Mouse (Mus musculus) cerebellum, adult 2 months (tissue): ENCODE results near the gene Tnc.

Source experiments
- CTCF ChIP-seq: fragments of 200-500 bp; IDR thresholded peaks from 2 replicates; pipeline ENCODE4 v1.5.1; 2011; ENCODE audit warnings: low read depth, mild to moderate bottlenecking, control low read depth, low read length, moderate library complexity, borderline replicate concordance; ENCODE audit not compliant: insufficient read depth
- POLR2A ChIP-seq: fragments of 200-500 bp; IDR thresholded peaks from 2 replicates; pipeline ENCODE4 v1.6.1; 2011; ENCODE audit warnings: low read length, control low read depth, borderline replicate concordance; ENCODE audit not compliant: insufficient read depth

DNA sequence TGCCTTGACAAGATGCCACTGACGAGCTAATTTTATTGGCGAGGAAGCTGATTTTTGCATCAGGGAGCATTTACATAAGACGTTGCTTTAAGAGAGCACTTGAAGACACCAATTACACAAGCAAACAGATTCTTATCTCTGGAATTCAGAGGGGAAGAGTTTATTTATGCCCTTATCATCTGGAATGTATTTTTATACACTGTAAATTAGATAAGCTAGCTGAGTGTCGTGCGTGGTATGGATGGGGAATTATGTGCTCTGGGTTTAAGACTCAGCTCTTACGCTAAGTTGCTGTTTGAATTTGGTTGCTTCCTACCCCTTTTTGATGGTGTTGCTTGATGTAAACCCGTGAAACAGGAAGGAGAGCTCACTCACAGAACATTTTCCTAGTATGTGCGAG, 130.1 kb downstream of the Tnc start:
- TF ChIP-seq CTCF (no peak), POLR2A (no peak)
